Mouse (Mus musculus): ENCODE measurements around the gene Gm49396. TPM values are rescaled to one million over a fixed set of nuclear protein-coding genes. Genes with fewer than 3 reads are reported as not detected.
A peak's percentile ranks its signal among the peaks of the same experiment; 100 is the strongest.

Gm49396 gene
- polyA plus RNA-seq, 3 experiments from 2014 or later = 45.7 to 85.3 (median 82.8) TPM

GRCm38 (mm10) chr7:30588676-30589434 lies 25.7 kb downstream of the Gm49396 start, which contains the start of gene Kmt2b:
TSS of gene Kmt2b (minus strand) at chr7:30588726.
- peak; percentile 83 for ATAC-seq

GRCm38 (mm10) chr7:30589435-30590301 lies 26.5 kb downstream of the Gm49396 start:
- peak; percentile 7 for ATAC-seq

- ATAC-seq = no peak
Measured at GRCm38 (mm10) chr7:30590927-30591604, 27.9 kb downstream of the Gm49396 start.

- no peak for ATAC-seq
Measured at GRCm38 (mm10) chr7:30591605-30591951, 28.4 kb downstream of the Gm49396 start.

GRCm38 (mm10) chr7:30592772-30593423 lies 29.8 kb downstream of the Gm49396 start:
- ATAC-seq = no peak

- ATAC-seq = peak; percentile 41
Measured at GRCm38 (mm10) chr7:30593579-30594509, 30.7 kb downstream of the Gm49396 start.

GRCm38 (mm10) chr7:30594510-30595024 lies 31.4 kb downstream of the Gm49396 start:
- peak; percentile 46 for ATAC-seq

- no peak for ATAC-seq
Measured at GRCm38 (mm10) chr7:30596093-30596492, 32.9 kb downstream of the Gm49396 start.

- no peak for ATAC-seq
Measured at GRCm38 (mm10) chr7:30596811-30597210, 33.7 kb downstream of the Gm49396 start.

GRCm38 (mm10) chr7:30598786-30599185 lies 35.6 kb downstream of the Gm49396 start, which contains the start of gene Zbtb32:
TSS of gene Zbtb32 (minus strand) at chr7:30598909.
- no peak for ATAC-seq

- ATAC-seq = peak; percentile 85
Measured at GRCm38 (mm10) chr7:30599933-30600353, 36.8 kb downstream of the Gm49396 start.

- no peak for ATAC-seq
Measured at GRCm38 (mm10) chr7:30600651-30601050, 37.5 kb downstream of the Gm49396 start.

GRCm38 (mm10) chr7:30602583-30602982 lies 39.4 kb downstream of the Gm49396 start:
- ATAC-seq = no peak

GRCm38 (mm10) chr7:30604424-30604823 lies 41.3 kb downstream of the Gm49396 start:
- no peak for ATAC-seq

- ATAC-seq = no peak
Measured at GRCm38 (mm10) chr7:30604944-30605343, 41.8 kb downstream of the Gm49396 start.

GRCm38 (mm10) chr7:30607706-30608309 lies 44.7 kb downstream of the Gm49396 start:
- ATAC-seq = peak; percentile 74

GRCm38 (mm10) chr7:30608476-30608875 lies 45.3 kb downstream of the Gm49396 start:
- ATAC-seq = no peak

GRCm38 (mm10) chr7:30610043-30610442 lies 46.9 kb downstream of the Gm49396 start:
- no peak for ATAC-seq

GRCm38 (mm10) chr7:30612654-30613402 lies 49.7 kb downstream of the Gm49396 start, which contains the start of gene Upk1a:
TSS of gene Upk1a (minus strand) at chr7:30612847.
- no peak for ATAC-seq
